Mouse (Mus musculus): ENCODE measurements at regions not wholly inside any gene's neighbourhood (a gene's known extent, or its start where the extent isn't known, plus 50 kb on each side); places are given as distances from the start of the nearest gene placed in this dataset.

DNA sequence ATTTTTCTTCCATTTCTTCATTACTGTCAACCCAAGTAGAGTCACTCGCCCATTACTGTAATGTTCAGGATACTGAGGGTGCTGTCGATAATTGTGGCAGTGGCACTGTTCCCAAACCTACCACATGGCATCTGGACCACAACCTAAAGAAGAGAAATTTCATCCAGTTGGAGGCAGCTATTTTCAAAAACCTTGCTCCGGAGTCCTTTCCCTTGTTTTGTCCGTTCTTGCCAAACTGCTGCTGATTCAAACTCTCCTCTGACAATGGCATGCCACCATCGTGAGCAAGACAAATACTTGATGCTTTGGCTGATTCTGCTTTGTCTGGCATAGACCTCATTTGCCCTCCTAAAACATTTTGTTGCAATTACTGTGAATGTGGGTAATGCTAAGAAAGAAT, 176.9 kb upstream of the Spaca1 start:
- DNase-seq (ENCODE audit: low spot score in 2 of 2): no peak

DNA sequence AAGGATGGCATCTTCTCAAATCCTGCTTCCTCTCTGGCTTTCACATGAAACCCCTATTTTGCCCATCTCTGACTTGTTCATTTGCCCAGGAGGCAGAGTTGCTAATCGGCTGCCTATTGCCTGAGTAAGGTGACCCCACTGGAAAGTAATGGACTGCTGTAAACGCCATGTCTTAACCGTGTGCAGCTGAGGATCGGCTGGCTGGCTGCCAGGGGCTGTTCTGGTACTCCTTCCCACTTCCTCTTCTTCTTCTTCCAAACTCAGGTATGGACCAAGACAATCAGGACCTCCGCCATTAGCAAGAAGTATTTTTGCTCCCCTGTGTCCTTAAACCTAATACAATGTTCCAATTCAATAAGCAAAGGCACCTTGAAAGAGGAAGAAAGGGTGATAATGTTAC, 177.6 kb upstream of the Spaca1 start:
- no peak for DNase-seq (ENCODE audit: low spot score in 2 of 2)

DNA sequence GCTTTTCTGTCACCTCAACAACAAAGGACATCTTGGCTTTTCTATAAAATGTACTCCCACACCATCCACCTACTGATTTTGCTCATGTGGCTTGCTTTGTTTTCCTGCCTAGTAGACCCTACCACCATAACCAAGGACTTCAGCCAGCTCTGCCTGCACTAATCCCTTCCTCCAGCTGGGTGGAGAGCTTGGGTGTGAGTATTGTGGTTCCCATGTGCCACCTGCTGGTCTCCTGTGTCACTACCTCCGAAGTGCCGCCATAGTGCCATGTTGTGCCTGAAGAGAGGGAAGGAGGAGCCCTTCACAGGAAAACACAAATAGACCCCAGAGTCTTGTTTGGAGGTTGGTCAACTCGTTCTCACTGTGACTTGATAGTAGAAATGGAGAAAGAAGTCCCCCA, 181.3 kb upstream of the Spaca1 start:
- DNase-seq (ENCODE audit: low spot score in 2 of 2): peak in 1 of 2 experiments; percentile 35

GRCm38 (mm10) chr4:34234204-34234603, 184.2 kb upstream of the Spaca1 start:
- no peak for DNase-seq (ENCODE audit: low spot score in 2 of 2)

DNA sequence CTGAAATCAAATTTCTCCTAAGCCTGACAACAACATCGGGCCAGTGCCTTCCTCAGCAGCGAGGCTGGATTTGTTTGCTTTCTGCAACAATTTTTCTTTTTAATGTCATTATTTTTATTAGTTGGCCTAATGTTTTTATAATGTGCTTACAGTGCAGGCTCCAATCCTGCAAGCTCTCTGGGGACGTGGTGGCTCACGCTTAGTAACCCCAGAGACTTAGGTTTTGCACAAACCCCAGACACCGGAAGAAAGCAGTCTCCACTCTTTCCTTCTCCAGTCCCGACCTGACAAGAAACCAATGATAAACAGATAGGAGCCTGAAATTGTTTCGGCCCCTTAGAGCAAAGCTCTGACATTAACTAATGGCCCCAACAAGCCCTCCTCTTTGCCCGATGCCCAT, 184.7 kb upstream of the Spaca1 start:
- DNase-seq (ENCODE audit: low spot score in 2 of 2): no peak

GRCm38 (mm10) chr4:34237791-34238190, 187.8 kb upstream of the Spaca1 start:
- DNase-seq (ENCODE audit: low spot score in 2 of 2): no peak

DNA sequence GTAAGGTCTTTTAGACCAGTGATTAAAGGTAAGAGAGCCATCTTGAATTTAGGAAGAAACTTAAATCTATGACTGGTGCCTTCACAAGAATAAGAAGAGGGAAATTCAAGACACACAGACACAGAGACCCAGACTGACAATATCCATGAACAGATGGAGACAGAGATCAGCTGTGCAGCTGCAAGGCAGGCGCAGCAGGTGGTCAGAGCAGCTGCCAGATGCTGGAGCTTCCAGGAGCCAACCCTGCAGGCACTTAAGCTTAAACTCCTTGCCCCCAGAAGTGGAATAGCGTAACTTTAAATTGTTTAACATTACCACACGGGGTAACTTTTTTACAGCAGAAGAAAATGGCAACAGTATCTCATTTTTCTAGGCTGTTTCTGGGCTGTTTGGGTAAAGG, 189.6 kb upstream of the Spaca1 start:
- no peak for DNase-seq (ENCODE audit: low spot score in 2 of 2)

GRCm38 (mm10) chr4:34241060-34241571, 191.1 kb upstream of the Spaca1 start:
- DNase-seq (ENCODE audit: low spot score in 2 of 2): no peak

DNA sequence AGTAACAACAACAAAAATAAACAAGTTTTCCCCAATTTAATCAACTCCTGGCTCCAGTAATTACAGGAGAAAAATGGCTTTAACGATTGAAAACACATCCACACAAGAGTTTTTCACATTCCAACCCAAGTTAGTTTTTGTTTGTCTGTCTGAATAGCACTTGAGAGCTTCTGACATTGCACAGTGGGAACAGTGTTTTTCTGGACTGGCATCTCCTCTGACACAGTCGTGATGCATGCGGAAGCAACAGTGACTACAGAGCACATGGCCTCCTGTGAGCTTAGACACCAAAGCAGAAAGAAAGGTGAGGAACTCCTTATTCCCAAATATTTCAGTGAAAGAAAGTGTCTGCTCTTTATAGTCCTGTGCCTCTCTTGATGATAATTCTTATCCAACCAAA, 191.7 kb upstream of the Spaca1 start:
- DNase-seq (ENCODE audit: low spot score in 2 of 2): no peak

GRCm38 (mm10) chr4:34259444-34259843, 209.5 kb upstream of the Spaca1 start:
- DNase-seq (ENCODE audit: low spot score in 2 of 2): no peak

DNA sequence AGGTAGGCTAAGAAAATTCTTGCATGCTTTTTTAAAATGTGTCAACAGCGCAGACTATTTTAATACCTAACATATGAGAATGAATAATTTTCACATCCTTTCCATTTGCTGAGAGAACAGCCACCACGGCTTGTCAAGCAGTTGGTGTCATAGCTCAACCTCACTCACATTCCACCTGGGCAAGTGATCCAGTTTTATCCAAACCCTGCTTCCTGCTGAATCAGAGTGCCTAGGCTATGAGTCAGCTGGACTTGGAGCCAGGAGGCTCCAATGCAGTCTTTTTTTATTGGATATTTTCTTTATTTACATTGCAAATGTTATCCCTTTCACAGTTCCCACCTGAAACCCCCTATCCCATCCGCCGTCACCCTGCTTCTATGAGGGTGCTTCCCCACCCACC, 210.5 kb upstream of the Spaca1 start:
- no peak for DNase-seq (ENCODE audit: low spot score in 2 of 2)

GRCm38 (mm10) chr4:34261809-34262208, 211.8 kb upstream of the Spaca1 start:
- DNase-seq (ENCODE audit: low spot score in 2 of 2): no peak

DNA sequence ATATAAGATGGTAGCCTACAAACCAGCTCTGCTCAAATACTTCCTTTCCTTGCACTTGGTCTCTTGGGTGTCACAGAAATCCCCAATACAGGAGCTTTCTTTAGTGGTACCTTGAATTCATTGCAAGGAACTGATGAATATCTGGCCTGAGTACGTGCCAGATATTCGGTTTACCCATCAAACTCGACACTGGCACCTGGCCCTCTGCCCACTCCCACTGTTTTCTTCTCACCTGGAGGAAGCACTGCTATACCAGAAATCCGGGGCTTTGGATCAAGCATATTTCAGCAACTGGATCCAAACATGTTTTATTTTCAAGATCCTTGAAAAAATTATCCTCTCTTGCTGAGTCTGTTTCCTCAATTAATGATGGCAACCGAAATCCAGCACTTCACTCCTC, 214.4 kb upstream of the Spaca1 start:
- no peak for DNase-seq (ENCODE audit: low spot score in 2 of 2)

GRCm38 (mm10) chr4:34274316-34274715, 224.3 kb upstream of the Spaca1 start:
- no peak for DNase-seq (ENCODE audit: low spot score in 2 of 2)

DNA sequence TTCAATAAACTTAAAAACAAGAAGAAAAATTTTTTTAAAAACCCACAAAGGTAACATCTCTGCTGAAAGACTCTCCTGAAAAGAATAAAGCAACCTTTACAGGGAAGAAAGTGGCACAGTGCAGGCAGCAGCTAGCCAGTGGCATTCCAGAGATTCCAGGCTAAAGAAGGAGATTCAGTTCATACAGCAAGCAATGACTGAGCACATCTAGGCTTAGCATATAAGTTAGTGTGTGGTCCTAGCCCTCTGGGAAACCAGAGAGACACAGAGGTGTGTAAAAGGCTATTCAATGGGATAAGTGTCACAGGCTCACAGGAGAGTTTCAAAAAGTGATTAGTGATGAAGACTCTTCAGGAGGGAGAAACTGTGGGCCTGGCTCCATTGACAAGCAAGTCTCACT, 225.4 kb upstream of the Spaca1 start:
- DNase-seq (ENCODE audit: low spot score in 2 of 2): no peak

DNA sequence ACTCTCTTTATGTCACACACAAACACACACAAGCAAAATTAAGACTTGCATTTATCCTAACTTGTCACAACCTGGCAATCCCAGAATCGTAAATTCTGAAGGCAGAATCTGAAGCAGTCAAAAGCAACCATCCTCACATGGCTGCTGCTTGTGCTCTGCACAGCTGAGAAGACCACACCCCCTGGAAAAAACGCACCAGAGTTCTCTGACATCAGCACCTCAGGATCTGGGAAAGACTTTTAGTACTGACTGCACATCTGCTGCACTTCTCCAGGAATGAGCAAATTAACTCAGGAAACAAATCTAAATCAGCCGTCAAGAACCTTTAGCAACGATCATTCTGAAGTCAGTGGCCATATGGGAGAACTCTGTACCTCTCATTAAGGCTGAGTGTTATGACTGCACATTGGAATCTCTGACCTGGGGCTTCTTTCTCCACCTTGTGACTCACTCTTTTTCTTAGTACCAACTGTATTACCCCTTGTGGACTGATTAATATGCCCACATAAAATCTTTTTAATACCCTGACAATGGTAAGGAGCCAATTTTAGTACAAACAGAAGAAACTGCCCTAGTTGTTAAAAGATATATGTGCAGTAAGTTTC, 248.1 kb upstream of the Akirin2 start:
- no peak for DNase-seq (ENCODE audit: low spot score in 2 of 2)

DNA sequence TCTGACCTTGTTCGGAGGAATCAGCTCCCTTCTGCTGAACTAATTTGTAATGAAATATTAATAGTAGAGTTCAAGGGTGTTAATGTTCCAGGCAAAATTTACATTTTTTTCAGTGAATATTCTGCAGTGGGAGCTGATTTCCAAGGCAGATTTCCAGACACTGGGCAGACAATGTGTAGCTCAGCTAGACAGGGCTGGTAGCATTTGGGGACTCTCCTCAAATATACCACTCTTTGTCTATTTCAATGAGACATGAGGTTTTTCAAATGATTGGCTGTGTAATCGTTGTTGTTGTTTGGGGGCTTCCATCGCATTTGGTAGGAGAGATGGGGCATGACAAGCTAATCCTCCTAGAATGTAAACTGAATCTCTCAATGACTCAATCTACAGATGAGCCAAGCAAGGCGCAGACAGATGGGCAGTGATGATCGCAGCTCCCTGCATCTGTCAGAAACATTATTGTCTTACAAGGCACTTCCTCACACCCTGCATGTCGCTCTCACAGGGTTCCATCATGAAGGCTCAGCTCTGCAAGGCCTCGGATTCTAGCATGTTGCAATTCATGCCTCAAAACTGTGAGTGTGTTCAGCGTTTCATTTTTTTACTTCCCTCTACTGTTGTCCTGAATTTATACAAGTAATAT, 241.7 kb upstream of the Akirin2 start:
- no peak for DNase-seq (ENCODE audit: low spot score in 2 of 2)

DNA sequence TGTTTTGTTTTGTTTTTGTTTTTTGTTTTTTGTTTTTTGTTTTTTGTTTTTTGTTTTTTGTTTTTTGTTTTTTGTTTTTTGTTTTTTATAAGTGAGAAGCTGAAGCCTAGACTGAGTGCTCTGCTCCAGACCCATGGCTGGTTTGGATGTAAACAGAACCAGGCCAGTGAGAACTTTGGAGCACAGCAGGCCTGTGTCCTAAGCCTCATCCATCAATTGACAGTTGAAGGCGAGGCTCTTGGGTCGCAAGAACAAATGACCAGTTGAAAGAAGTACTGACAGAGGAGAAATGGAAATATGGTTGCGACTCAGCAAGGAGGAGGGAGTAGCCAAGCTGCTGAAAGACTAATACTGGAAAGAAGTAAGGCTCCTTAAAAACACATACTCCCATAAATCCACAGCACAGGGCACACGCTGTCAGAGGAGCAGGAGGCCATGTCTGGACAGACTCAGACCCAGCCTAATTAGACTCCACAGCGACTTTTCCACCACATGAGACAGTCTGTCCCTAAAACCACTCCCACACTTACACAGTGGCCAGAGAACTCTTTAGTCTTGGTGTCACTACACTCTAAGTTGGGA, 240.6 kb upstream of the Akirin2 start:
- DNase-seq (ENCODE audit: low spot score in 2 of 2): no peak

DNA sequence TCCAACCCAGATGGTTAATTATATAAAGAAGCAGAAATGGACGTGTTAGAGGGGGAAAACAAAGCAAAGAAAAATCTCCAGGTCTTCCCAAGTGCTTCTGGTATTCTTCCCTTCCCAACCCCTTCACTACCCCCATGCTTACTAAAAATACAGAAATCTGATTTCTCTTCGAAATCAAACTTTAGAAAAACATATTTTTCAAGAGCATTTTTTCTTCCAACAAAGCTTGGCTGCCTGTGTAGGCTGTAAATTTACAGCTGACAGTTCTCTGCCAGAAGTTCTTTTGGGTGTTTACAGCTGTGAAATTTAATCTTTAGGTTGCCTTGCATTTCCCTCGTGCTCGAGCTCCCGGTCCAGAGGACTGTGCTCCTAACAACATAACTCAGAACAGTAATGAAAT, 234.9 kb upstream of the Akirin2 start:
- no peak for DNase-seq (ENCODE audit: low spot score in 2 of 2)

DNA sequence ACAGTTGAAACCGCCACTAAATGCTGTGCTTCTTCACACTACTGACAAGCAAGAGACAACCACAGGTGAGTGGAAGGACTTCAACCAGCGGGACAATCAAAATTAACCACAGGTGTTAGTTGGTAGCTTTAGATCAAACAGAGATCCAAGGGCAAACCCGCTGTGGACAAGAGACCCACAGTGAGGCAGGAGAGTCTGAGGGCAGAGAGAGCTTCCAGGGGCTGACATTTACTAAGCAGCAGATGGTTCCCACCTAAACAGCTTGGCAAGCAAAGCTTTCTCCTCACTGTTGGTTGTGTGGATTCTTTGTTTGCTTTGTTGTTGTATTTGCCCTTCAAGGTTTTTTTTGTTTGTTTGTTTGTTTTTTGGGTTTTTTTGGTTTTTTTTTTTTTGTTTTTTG, 227.9 kb upstream of the Akirin2 start:
- DNase-seq (ENCODE audit: low spot score in 2 of 2): no peak

DNA sequence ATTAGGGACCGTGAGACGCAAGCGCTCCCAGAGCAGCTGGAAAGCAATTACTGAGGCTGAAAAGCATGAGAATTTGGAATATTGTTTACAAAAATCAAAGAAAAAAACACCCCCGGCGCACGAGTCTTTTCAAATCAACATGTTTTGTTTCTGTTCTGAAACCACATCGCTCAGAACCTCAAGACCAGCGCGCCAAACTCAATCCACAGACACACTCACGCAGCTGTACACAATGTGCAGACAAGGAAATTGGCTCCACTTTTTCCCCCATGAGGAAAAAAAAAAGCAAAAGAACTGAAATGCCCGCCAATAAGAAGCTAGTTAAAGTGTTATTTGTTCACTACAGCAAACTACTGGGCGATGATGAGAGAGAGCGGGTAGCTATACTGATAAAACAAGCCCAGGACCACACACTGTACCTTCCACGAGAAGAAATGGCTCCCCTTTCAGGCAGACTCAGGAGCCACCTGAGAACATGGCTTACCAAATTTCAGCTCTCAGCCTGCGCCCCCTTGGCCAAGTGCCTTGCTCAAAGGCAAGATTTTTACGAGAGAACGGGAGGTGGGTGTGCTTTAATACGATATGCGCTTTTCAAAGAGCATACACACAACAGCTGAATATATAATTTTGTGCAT, 222.5 kb upstream of the Akirin2 start:
- DNase-seq (ENCODE audit: low spot score in 2 of 2): no peak

DNA sequence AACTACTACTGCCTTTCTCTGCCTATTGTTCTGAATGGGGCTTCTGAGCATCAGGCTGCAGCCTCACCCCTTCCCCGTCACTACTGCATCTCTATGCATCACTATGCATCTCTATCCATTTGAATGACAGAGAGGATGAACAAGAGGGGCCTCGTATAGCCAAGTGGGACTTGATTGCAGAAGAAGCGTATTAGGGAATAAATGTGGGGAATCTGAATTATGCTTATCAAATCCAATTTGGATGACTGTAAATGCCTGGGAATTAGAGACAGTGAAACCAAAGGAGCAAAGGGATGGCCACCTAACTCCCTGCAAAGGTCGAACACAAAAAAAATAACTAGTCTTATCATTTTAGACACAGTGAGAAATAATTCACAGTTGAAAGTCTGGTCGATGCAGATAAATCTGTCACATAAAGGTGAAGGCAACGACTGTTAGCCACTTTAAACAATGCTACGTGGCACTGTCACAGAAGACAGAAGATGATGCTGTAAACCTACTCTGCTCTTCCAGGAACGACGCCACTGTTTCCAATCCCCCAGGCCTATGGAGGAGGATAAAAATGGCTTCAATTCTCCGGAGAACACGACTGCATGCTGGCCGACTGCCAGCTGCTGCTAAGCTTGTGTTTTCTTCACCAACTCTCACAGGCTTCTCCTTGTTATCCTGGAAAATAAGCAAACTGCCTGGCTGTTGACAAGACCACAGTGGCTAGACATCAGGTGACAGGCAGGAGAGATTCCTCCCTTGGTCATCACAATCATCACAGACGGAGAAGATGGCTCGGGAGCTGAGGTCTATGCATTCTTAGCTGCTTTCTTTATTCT, 213.6 kb upstream of the Akirin2 start:
- no peak for DNase-seq (ENCODE audit: low spot score in 2 of 2)
